Mouse (Mus musculus) T-cell, adult 2 months (primary cell): ENCODE results near the gene Ddit4.
A peak's percentile ranks its signal among the peaks of the same experiment; 100 is the strongest.

Experiments used
- DNase-seq: peaks from one replicate; pipeline ENCODE4 v3.0.0; 2022; ENCODE audit warnings: low spot score

The Ddit4 gene

GRCm38 (mm10) chr10:59948363-59949254 lies 3.0 kb downstream of the Ddit4 start:
- DNase-seq: no peak

- DNase-seq: peak; percentile 34
Observed at GRCm38 (mm10) chr10:59947296-59948073, 4.1 kb downstream of the Ddit4 start.

GRCm38 (mm10) chr10:59946362-59946761 lies 5.3 kb downstream of the Ddit4 start:
- DNase-seq: no peak

DNA sequence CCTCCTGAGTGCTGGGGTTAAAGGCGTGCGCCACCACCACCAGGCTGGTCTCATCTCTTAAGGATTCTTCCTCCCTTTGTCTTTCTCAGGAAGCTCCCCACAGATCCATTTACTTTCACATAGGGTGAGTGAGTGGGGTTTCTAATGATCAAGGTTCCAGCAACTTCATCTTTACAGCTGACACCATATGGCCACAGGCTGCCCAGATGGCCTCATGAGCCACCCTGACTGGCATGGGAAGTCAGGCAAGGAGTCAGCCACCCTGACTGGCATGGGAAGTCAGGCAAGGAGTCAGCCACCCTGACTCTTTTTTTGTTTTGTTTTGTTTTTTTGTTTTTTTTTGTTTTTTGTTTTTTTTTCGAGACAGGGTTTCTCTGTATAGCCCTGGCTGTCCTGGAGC lies 6.2 kb downstream of the Ddit4 start:
- no peak for DNase-seq

GRCm38 (mm10) chr10:59943421-59943989 lies 8.1 kb downstream of the Ddit4 start:
- DNase-seq: no peak

DNA sequence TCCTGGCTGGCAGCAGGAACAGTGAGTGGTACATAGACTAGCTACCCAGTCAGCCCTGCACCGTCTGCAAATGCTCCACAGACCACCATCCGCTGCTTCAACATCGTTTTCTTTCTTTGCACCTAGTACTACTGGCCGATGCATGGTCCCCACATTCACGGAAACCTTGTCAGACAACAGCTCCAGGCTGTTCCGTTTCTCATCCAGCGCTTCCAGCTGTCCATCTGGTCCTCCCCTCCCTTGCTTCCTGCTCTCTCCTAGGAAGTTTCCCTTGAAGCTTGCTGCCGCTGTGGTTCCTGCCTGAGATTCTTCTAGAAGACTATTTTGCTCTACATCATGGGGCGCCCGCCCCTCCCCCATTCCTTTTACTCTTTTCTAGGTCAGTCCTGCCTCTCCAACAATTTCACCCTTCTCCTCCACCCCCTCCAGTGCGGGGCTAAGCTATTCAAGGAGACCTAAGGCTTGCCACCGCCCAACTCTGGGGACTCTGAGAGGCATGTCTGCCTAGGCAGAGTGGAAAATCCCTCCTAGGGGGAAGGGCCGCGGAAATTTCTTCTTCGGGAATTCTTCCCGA lies 8.7 kb downstream of the Ddit4 start:
- DNase-seq: no peak

DNA sequence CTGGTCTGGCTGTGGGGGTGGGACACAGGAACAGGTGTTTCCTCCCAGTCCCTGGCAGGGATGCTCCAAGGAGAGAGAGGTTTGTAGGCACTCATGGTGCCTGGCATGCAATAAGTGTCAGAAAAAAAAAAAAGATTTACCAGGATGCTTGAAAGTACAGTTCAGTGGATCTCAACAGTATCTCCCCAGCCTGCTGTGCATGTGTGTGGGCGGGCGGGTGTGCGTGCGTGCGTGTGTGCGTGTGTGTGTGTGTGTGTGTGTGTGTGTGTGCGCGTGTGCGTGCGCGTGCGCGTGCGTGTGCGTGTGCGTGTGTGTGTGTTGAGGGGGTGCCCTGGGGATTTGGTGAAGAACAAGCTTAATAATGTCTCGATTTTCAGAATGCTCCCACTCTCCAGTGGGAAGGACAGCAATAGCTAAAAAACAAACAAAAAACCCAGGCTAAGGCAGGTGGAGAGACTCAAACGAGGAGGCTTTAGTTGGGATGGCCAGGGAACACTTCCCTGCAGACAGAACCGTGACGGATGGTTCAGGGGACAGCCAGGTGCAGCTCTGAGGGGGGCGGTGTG lies 9.3 kb downstream of the Ddit4 start:
- peak; percentile 34 for DNase-seq

DNA sequence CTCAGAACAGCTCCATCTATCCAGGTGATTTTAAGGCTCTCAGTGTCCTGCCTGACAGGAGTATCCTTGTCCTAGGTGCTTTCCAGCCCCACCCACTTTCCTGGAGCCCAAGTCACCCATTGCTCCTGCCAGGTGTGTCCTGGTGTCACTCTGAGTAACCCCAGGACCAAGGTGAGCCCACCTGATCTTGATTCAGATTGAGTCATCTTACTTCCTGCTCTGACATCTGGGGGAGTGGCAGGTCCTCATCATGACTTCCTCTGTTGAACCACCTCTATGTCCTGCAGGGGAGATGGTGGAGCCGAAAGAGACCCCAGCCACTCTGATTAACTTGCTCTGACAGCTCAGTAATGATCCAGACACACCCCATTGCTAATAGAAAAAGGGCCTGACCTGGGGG lies 12.6 kb downstream of the Ddit4 start:
- DNase-seq: no peak

DNA sequence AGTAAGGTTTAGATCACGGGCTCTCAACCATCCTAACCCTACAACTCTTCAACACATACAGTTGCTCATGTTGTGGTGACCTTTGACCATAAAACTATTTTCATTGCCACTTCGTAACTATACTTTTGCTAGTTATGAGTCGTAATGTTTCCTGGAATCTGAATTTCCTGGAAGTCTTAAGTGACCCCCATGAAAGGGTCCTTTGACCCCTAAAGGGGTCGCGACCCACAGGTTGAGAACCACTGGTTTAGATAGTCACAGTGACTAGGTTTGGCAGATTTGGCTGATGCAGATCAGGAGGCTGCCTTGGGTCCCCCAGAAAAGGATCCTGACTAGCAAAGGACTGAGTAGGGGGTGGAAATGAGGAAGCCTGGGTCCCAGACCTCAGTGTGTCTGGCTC lies 13.0 kb downstream of the Ddit4 start:
- DNase-seq: no peak

DNA sequence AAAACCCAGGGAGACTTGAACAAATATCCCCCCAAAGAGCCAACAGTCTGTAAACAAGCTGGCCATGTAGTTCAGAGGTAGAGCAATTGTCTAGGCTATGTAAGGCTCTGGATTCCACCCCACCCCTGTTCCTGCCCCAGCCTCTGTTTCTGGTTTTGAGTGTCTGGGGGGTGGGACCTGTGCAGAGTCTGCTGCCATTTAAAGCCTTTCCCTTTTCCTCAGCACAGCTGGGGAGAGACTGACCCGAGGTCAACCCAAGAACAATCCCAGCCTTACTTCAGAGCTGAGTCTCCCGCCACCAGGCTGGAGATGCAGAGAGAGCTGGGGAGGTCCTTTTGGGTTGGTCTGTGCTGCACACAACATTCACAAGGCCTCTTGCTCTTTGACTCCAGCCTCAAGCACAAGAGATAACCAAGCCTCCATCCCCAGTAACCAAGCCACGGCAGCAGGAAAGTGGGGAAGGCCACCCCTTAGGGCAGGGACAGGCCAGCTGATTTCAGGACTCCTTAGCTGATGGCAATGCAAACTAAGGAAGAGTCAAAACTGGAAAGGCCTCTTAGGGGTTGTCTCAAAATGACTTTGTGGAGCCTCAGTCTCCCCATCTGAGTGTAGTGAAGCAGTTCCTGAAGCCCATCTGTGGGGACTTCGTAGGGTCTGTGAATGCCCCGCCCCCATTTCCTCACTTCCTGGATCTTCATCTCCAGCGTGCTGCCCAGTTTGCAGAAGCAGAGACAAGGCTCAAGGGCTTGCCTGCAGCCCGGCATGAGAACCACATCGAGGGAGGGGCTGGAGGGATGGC lies 15.4 kb downstream of the Ddit4 start:
- no peak for DNase-seq

DNA sequence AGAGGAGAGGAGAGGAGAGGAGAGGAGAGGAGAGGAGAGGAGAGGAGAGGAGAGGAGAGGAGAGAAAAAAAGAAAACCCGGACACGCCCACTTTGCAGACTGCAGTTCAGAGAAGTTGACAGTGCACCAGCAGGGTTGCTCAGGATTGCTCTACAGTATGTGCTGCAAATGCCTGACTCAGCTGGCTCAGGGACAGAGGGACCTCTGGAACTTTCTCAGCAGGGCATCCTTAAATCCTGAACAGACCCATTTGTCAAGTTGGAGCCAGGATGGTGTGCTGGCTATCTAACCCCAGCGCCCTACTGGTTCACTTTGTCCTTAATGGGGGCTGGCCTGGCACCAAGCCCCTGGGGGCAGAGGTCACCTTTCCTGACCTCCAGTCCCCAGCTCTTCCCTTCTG lies 17.6 kb downstream of the Ddit4 start:
- DNase-seq: no peak

GRCm38 (mm10) chr10:59932521-59932920 lies 19.1 kb downstream of the Ddit4 start:
- DNase-seq: peak; percentile 70

- DNase-seq: no peak
Observed at GRCm38 (mm10) chr10:59930996-59931395, 20.6 kb downstream of the Ddit4 start.

GRCm38 (mm10) chr10:59929205-59929604 lies 22.4 kb downstream of the Ddit4 start:
- no peak for DNase-seq

DNA sequence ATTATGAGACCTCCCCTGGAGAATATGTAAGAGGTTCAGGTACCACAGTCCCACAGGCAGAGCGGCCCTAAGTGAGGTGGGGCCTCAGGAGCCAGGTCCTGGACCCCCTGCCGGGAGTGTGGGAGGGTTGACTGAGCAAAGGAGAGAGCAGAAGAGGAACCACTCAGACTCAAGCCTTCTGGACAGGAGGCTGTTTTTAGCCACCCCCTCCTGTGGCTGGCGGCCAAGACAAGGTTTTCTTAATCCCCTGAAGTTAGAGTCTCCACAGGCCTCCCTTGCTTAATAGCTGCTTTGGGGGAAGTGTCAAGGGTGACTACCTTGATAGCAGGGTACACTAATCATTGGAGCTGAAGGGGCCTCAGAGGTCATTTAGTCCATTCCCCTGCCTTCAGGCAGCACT lies 27.3 kb downstream of the Ddit4 start:
- no peak for DNase-seq

DNA sequence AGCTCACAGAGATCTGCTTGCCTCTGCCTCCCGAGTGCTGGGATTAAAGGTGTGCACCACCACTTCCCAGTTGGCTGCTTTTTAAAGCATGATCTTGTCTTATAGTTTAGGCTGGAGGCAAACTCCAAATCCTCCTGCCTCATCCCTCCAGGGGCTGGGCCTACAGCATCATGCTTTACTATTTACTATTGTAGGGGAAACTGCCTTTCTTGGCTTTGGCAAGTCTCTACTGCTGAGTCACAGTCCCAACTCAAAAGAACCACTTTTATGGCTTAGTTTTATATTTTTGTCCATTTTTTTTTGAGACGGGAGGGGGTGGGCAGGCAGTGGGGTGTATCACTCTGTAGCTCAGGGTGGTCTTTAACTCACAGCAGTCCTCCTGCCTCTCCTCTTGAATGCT lies 28.1 kb downstream of the Ddit4 start:
- DNase-seq: no peak

- peak; percentile 36 for DNase-seq
Observed at GRCm38 (mm10) chr10:59920810-59921681, 30.6 kb downstream of the Ddit4 start.

- no peak for DNase-seq
Observed at GRCm38 (mm10) chr10:59920485-59920809, 31.2 kb downstream of the Ddit4 start.

GRCm38 (mm10) chr10:59919494-59920181 lies 32.0 kb downstream of the Ddit4 start:
- DNase-seq: no peak

DNA sequence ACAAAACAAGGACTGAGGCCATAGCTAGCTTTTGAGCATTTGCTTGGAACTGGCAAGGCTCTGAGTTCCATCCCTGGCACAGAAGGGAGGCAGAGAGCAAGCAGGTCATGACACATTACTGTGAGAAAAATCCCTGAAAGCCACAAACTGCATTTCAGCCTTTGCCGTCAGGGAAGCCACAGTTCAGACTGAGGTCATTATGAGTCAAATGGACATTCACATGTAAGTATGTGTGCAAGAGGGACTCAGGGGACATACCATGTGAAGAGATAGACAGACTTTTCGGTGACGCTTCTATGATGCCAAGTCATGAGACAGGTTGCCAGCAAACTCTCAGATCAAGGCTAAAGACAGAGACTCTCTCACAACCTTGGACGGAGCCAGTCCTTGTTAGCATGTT lies 33.5 kb downstream of the Ddit4 start:
- no peak for DNase-seq
